Mouse (Mus musculus) heart, postnatal 0 days (tissue): ENCODE results near the gene Gprc5a.

ENCODE experiments used
- CTCF ChIP-seq: IDR thresholded peaks from 2 replicates; pipeline ENCODE4 v1.5.1; 2016; ENCODE audit warnings: antibody characterized with exemption, control low read depth, low read depth
- EP300 ChIP-seq: IDR thresholded peaks from 2 replicates; pipeline ENCODE4 v1.6.1; 2016; ENCODE audit warnings: antibody characterized with exemption, low read depth

DNA sequence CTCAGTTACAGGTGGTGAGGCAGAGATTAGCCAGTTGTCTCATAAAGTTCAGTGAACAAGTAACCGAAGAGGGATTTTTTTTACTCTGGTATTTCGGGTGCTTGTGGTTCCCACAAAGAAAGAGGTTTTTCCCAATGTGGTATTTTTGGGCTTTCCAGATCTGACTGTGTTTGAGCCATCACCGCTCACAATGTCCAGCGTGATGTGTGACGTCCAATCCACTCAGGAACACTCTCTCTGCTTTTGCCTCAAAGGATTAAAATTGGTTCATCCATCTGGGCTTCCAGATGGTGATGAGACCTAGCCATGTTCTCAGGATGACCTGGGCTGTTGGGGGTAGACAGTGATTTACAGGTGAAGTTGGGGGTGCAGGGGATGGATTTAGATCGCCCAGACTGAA is 41.6 kb downstream of the Gprc5a start:
- TF ChIP-seq EP300, result no peak
- TF ChIP-seq CTCF, result no peak
